Mouse (Mus musculus): ENCODE measurements around the gene Safb.

DNA sequence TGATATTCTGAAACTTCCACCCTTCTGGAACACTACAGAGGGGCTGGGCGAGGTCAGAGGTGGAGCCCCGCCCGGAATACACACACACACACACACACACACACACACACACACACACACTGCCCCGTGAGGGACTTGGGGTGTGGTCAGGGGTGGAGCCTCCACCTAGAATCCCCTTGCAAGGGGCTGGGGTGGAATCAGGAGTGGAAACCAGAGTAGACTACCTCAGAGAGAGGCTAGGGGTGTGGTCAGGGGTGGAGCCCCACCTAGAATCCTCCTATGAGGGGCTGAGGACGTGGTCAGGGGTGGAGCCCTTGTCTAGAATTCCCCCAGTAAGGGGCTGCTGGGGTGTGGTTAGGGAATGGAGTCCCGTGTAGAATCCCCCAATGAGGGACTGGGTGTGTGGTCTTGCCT, 44.1 kb upstream of the Safb start:
- TF ChIP-seq CTCF (IDR thresholded peaks at IDR 0.05; ENCODE audit: low read depth) (no peak), EP300 (IDR thresholded peaks at IDR 0.05; ENCODE audit: low read depth) (no peak)

Data from liver, embryonic 14.5 days (tissue).